Mouse (Mus musculus) hindbrain, embryonic 14.5 days (tissue): Measurements from ENCODE around the gene Insrr. TPM values are rescaled to one million over a fixed set of nuclear protein-coding genes. Genes with fewer than 3 reads are reported as not detected.

Source experiments
- ATAC-seq: fragments of 200-750 bp; cut with Nextera tagmentation; 2 replicates; pipeline ENCODE4 v1.8.0; 2017; ENCODE audit warnings: moderate number of reproducible peaks, mild to moderate bottlenecking, moderate TSS enrichment, moderate library complexity; ENCODE audit not compliant: low FRiP score
- DNase-seq: peaks from one replicate; pipeline ENCODE4 v3.0.0-alpha.2; 2015; ENCODE audit warnings: low spot score
- H3K27ac ChIP-seq: fragments of 300-500 bp; sonication (generic); 2 replicates; pipeline ENCODE4 v1.5.1; 2014; ENCODE audit warnings: mild to moderate bottlenecking, moderate library complexity
- H3K27me3 ChIP-seq: fragments of 300-500 bp; sonication (generic); 2 replicates; pipeline ENCODE4 v1.6.1; 2014; ENCODE audit warnings: mild to moderate bottlenecking, low read length, mixed read lengths; ENCODE audit not compliant: control insufficient read depth, insufficient read depth
- H3K36me3 ChIP-seq: fragments of 300-500 bp; sonication (generic); replicated peaks from 2 replicates; pipeline ENCODE4 v1.6.1; 2014; ENCODE audit not compliant: control insufficient read depth, insufficient read depth
- H3K4me1 ChIP-seq: fragments of 300-500 bp; sonication (generic); replicated peaks from 2 replicates; pipeline ENCODE4 v1.6.1; 2014; ENCODE audit warnings: antibody characterized with exemption, low read length, mixed read lengths; ENCODE audit not compliant: control insufficient read depth, insufficient read depth
- H3K4me2 ChIP-seq: fragments of 300-500 bp; sonication (generic); replicated peaks from 2 replicates; pipeline ENCODE4 v1.6.1; 2014; ENCODE audit warnings: mild to moderate bottlenecking, moderate library complexity
- H3K4me3 ChIP-seq: fragments of 300-500 bp; sonication (generic); replicated peaks from 2 replicates; pipeline ENCODE4 v1.5.1; 2014; ENCODE audit warnings: mild to moderate bottlenecking, low read length
- H3K9ac ChIP-seq: fragments of 300-500 bp; sonication (generic); 2 replicates; pipeline ENCODE4 v1.6.1; 2014
- H3K9me3 ChIP-seq: fragments of 300-500 bp; sonication (generic); 2 replicates; pipeline ENCODE4 v1.6.1; 2016; ENCODE audit warnings: low read length; ENCODE audit not compliant: control insufficient read depth
- WGBS: fragments of 180-500 bp; shearing (Covaris S2); extraction: QIAGEN DNeasy Blood & Tissue Kit; methylation state at CpG from one replicate; pipeline ENCODE4 v1.1.7; 2014; 5-methylcytosine and 5-hydroxymethylcytosine counted together
- polyA plus RNA-seq: library from polyadenylated mRNA; unstranded; fragments of >200 nt; fragmentation: Nextera tagmentation; extraction: Ambion mirVana; gene quantifications from 2 replicates; pipeline ENCODE4 v1.2.1, GENCODE M21; 2014

Insrr gene
- polyA plus RNA-seq, 1 experiment from 2014 or later: 0.52 TPM

GRCm38 (mm10) chr3:87761408-87762375 lies 35.1 kb upstream of the Insrr start:
- Histone ChIP-seq H3K4me1 (0 out of 2 replicates have a peak, but pooled peaks cover 3% of the 10 kb centered on the region), H3K4me3 (no peak overlapping the region), H3K9ac (no peak overlapping the region), H3K27ac (no peak overlapping the region), H3K36me3 (no peaks in the 10 kb centered on the region), H3K27me3 (peaks cover 7% of the 10 kb centered on the region; the same call in 1 of the 2 replicates), H3K9me3 (no peaks in the 10 kb centered on the region), H3K4me2 (no peak overlapping the region)
- ATAC-seq (no peak), DNase-seq (no peak)
- 80% methylated on average over 20 of the region's 20 CpGs for WGBS

GRCm38 (mm10) chr3:87763202-87763601 lies 33.5 kb upstream of the Insrr start:
- H3K27ac ChIP-seq: peak overlapping the region; percentile 66; the same call in 1 of the 2 replicates
- 0 out of 2 replicates have a peak, but pooled peaks cover 3% of the 10 kb centered on the region for H3K4me1 ChIP-seq
- peaks cover 12% of the 10 kb centered on the region for H3K27me3 ChIP-seq
- H3K9me3 ChIP-seq: no peaks in the 10 kb centered on the region
- H3K4me3 ChIP-seq: no peak overlapping the region
- no peak overlapping the region for H3K9ac ChIP-seq
- WGBS: 63% methylated on average over 4 of the region's 4 CpGs
- ATAC-seq: no peak
- peak overlapping the region; percentile 25; the same call in 1 of the 2 replicates for H3K4me2 ChIP-seq
- H3K36me3 ChIP-seq: no peaks in the 10 kb centered on the region
- DNase-seq: no peak

- 21% methylated on average over 15 of the region's 15 CpGs for WGBS
- DNase-seq (peak; percentile 38), ATAC-seq (no peak)
- H3K4me1 ChIP-seq: 0 out of 2 replicates have a peak, but pooled peaks cover 3% of the 10 kb centered on the region
- H3K27me3 ChIP-seq: peaks cover 17% of the 10 kb centered on the region
- H3K9me3 ChIP-seq: no peaks in the 10 kb centered on the region
- no peak overlapping the region for H3K4me3 ChIP-seq
- H3K9ac ChIP-seq: no peak overlapping the region
- H3K4me2 ChIP-seq: peak overlapping the region; percentile 25
- peak overlapping the region; percentile 66; the same call in 1 of the 2 replicates for H3K27ac ChIP-seq
- H3K36me3 ChIP-seq: no peaks in the 10 kb centered on the region
Observed at GRCm38 (mm10) chr3:87763683-87764289, 33.0 kb upstream of the Insrr start.

- WGBS: 40% methylated on average over 10 of the region's 10 CpGs
- DNase-seq (no peak), ATAC-seq (no peak)
- Histone ChIP-seq H3K4me1 (0 out of 2 replicates have a peak, but pooled peaks cover 3% of the 10 kb centered on the region), H3K9ac (0 out of 2 replicates have a peak overlapping the region, but pooled peaks have one; percentile 16), H3K27ac (peak overlapping the region; percentile 66), H3K4me2 (peak overlapping the region; percentile 25; the same call in 1 of the 2 replicates), H3K4me3 (no peak overlapping the region), H3K9me3 (no peaks in the 10 kb centered on the region), H3K36me3 (no peaks in the 10 kb centered on the region), H3K27me3 (peaks cover 23% of the 10 kb centered on the region)
Observed at GRCm38 (mm10) chr3:87764506-87764905, 32.2 kb upstream of the Insrr start.

DNA sequence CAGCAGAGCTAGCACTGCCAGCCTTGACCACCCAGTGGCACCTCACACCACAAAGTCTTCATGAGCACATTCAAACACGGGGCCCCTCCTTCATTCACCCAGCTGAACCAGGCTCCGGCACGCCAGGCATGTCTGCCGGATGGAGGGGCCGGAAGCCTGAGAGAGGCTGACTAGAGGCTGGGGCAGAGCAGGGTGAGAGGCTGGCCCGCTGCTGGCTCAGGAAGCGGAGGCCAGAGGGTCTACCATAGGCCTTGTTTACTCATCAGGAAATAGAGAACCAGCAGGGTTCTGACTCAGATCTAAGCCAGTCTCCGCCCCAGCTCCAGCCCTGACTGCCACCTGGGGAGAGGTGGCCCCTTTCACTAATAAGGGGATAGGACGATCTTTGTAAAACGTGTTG lies 31.7 kb upstream of the Insrr start:
- peaks cover 28% of the 10 kb centered on the region for H3K27me3 ChIP-seq

DNA sequence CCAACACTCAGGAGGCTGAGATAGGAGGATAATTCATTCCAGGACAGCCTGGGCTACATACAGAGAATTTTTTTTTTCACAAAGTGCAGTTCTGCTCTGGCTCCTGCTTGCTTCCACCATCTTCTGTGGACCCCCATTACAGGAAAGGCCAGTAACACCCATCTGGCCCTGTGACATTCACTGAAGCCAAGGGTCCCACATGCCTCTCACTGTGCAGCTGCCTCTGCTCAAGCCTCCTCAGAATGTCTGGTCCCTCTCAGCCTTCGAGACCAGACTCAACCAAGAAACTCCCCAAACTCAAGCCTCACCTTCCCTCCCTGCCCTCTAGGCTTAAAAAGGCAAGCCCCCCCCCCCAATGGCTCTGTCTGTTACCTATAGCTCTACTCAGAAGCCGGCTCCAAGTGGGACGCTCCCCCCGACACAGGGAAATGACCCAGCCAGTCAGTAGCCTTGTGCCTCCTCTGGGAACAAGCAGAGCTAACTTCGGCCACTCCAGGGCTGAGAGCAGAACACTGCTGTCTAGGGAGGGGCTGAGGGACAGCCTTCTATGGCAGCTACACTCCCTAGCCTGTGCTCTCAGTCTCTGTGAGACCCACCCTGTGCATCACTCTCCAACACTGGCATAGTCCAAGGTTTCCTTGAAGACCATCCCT lies 31.0 kb upstream of the Insrr start:
- Histone ChIP-seq H3K4me2 (no peak overlapping the region; the same call in 1 of the 2 replicates), H3K27me3 (peaks cover 28% of the 10 kb centered on the region), H3K36me3 (no peaks in the 10 kb centered on the region), H3K27ac (no peak overlapping the region; the same call in 1 of the 2 replicates), H3K4me3 (no peak overlapping the region), H3K9ac (no peak overlapping the region), H3K9me3 (no peaks in the 10 kb centered on the region), H3K4me1 (0 out of 2 replicates have a peak, but pooled peaks cover 3% of the 10 kb centered on the region)
- ATAC-seq (no peak), DNase-seq (no peak)
- 79% methylated on average over 5 of the region's 5 CpGs for WGBS

More for the DNA sequence above, 31.7 kb upstream of the Insrr start:
- H3K4me3 ChIP-seq: no peak overlapping the region
- H3K9me3 ChIP-seq: no peaks in the 10 kb centered on the region
- ATAC-seq (no peak), DNase-seq (no peak)
- H3K9ac ChIP-seq: peak overlapping the region; percentile 16; the same call in 1 of the 2 replicates
- no peaks in the 10 kb centered on the region for H3K36me3 ChIP-seq
- 0 out of 2 replicates have a peak, but pooled peaks cover 3% of the 10 kb centered on the region for H3K4me1 ChIP-seq
- peak overlapping the region; percentile 25; the same call in 1 of the 2 replicates for H3K4me2 ChIP-seq
- WGBS: 22% methylated on average over 10 of the region's 10 CpGs
- H3K27ac ChIP-seq: peak overlapping the region; percentile 66; the same call in 1 of the 2 replicates

GRCm38 (mm10) chr3:87766284-87766667 lies 30.5 kb upstream of the Insrr start:
- 79% methylated on average over 3 of the region's 3 CpGs for whole genome bisulfite sequencing
- DNase-seq (no peak), ATAC-seq (no peak)
- Histone ChIP-seq H3K27me3 (peaks cover 28% of the 10 kb centered on the region), H3K9ac (no peak overlapping the region), H3K27ac (no peak overlapping the region), H3K4me3 (no peak overlapping the region), H3K36me3 (no peaks in the 10 kb centered on the region), H3K4me2 (no peak overlapping the region; the same call in 1 of the 2 replicates), H3K4me1 (0 out of 2 replicates have a peak, but pooled peaks cover 3% of the 10 kb centered on the region), H3K9me3 (no peaks in the 10 kb centered on the region)

DNA sequence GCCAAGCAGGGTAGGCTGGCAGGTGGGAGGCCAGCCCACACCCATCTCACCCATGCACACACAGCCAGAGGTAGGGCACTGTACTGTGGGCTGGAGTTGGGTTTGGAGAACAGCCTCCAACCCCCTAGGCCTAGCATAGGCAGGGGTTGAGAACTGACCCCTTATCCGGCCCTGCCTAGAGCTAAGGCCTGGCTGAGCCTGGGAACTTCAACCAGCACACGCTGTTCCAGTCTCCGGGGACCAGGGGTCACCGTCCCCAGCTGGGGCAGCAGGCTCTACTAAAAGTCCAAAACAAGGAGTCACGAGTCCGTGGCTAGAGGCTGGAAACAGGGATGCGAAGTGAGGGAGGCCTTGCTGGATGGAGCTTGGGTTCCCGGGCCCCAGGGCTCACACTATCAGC lies 29.0 kb upstream of the Insrr start:
- no peak overlapping the region for H3K9ac ChIP-seq
- H3K27ac ChIP-seq: 0 out of 2 replicates have a peak overlapping the region, but pooled peaks have one; percentile 15
- peaks cover 28% of the 10 kb centered on the region for H3K27me3 ChIP-seq

More for the DNA sequence above, 29.0 kb upstream of the Insrr start:
- Histone ChIP-seq H3K36me3 (no peaks in the 10 kb centered on the region), H3K4me2 (peak overlapping the region; percentile 41), H3K9me3 (no peaks in the 10 kb centered on the region), H3K4me3 (peak overlapping the region; percentile 24), H3K4me1 (0 out of 2 replicates have a peak, but pooled peaks cover 3% of the 10 kb centered on the region)
- no peak for ATAC-seq
- no peak for DNase-seq
- 75% methylated on average over 8 of the region's 8 CpGs for WGBS
